Mouse (Mus musculus) neural tube, embryonic 13.5 days (tissue): ENCODE data around the gene Bace2. TPM values are rescaled to one million over a fixed set of nuclear protein-coding genes. Genes with fewer than 3 reads are reported as not detected.

Experiments used
- polyA plus RNA-seq: library from polyadenylated mRNA; unstranded; fragments of >200 nt; fragmentation: Nextera tagmentation; extraction: Ambion mirVana; gene quantifications from 2 replicates; pipeline ENCODE4 v1.2.1, GENCODE M21; 2015

Bace2 gene
- polyA plus RNA-seq, 1 experiment from 2014 or later, result 6.0 TPM

Other genes with a start within 250 kb of the Bace2 start
- 6.7 and 9.1 TPM in 2 replicates for gene Dscam, start 186.0 kb upstream of the Bace2 start, polyA plus RNA-seq
- 0.36 TPM in 1 of 2 replicates, not detected in the other for gene Mx1, start 106.2 kb downstream of the Bace2 start, polyA plus RNA-seq
- not detected in 2 replicates for gene Fam3b, start 158.1 kb downstream of the Bace2 start, polyA plus RNA-seq